Mouse (Mus musculus) ES-E14 (cell line): ENCODE results near the gene Nav1.

ENCODE experiments used
- HCFC1 ChIP-seq: IDR thresholded peaks from 2 replicates; pipeline ENCODE4 v1.6.1; 2012; ENCODE audit warnings: low read length, inconsistent platforms, borderline replicate concordance; ENCODE audit not compliant: insufficient read depth
- MAFK ChIP-seq: IDR thresholded peaks from 2 replicates; pipeline ENCODE4 v1.6.1; 2014; ENCODE audit warnings: mild to moderate bottlenecking, low read depth, low read length, inconsistent platforms; ENCODE audit not compliant: insufficient read depth
- ZC3H11A ChIP-seq: IDR thresholded peaks from 2 replicates; pipeline ENCODE4 v1.6.1; 2012; ENCODE audit warnings: low read depth, mild to moderate bottlenecking, inconsistent platforms, low read length, borderline replicate concordance
- ZNF384 ChIP-seq: IDR thresholded peaks from 2 replicates; pipeline ENCODE4 v1.6.1; 2012; ENCODE audit warnings: low read depth, low read length, inconsistent platforms

DNA sequence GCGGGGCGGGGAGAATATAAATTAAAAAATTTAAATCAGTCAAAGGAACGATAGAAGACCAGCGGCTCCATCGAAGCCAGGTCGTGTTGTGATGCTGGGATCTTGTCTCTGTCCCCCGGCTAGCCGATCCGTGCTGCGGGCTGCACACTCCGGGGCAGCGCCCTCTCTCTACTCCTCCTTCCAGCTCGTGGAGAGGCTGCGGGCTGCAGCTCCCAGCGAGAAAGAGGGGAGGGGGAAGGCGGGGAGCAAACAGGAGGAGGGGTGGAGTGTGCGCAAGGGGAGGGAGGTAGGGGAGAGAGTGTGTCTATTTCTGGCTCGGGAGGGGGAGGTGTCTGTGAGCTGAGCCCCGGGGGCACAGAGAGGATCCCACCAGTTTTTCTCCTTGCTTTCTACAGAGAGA lies 21.5 kb downstream of the Nav1 start:
- TF ChIP-seq HCFC1 (no peak), MAFK (no peak), ZNF384 (no peak), ZC3H11A (no peak)
